Mouse (Mus musculus): ENCODE measurements around the gene Aldh3a1.

DNA sequence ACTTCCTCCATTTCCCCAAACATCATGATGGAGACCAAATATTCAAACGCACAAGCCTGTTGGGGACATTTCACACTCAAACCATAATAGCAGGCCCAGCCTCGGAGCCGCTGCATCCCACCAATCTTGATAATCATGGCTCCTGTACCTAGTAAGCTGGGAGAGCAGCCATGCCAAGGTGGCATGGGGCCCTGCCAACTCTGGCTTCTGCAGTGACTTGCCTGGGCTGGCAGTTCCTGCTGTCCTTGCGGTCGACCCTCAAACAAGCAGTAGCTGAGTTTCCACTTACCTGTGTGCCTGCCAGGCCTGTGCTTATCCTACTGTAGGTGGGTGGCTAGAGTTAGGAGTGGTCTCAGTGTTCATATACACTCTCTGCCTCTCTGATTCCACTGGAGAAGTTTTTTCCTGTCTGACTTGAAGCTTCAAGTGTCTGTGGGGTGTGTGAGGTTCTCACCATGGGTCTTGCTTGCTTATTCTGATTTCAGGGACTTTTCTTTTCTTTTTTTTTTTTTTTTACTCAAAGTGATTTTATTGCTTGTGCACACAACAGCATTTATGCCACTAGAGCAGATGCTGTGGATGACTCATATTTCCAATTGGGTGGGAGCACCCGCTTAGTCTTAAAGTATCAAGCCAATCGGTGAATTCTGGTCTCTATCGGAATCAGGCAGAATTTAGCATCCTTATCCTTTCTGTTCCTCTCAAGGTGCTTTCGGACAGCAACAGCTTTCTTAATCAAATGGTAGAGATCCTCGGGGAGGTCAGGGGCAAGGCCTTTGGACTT, 2.0 kb upstream of the Aldh3a1 start:
- TF ChIP-seq CTCF (IDR thresholded peaks at IDR 0.05; ENCODE audit: control insufficient read depth, insufficient read depth, insufficient read length), result no peak
- TF ChIP-seq USF1 (IDR thresholded peaks at IDR 0.05; ENCODE audit: low read depth), result no peak
